Mouse (Mus musculus) olfactory bulb, adult 2 months (tissue): ENCODE results near the gene Fcgr4.
"Not testable (repeated sequence)": the region's sequence is repeated elsewhere in the genome, so short reads cannot be mapped to it uniquely, and the experiment has no call there.

Experiments used
- CTCF ChIP-seq: fragments of 200-500 bp; IDR thresholded peaks from 2 replicates; pipeline ENCODE4 v1.5.1; 2012; ENCODE audit warnings: low read depth, mild to moderate bottlenecking, low read length, moderate library complexity; ENCODE audit not compliant: insufficient read depth
- POLR2A ChIP-seq: fragments of 200-500 bp; IDR thresholded peaks from 2 replicates; pipeline ENCODE4 v1.6.1; 2012; ENCODE audit warnings: mild to moderate bottlenecking, low read depth, low read length, moderate library complexity; ENCODE audit not compliant: insufficient read depth

DNA sequence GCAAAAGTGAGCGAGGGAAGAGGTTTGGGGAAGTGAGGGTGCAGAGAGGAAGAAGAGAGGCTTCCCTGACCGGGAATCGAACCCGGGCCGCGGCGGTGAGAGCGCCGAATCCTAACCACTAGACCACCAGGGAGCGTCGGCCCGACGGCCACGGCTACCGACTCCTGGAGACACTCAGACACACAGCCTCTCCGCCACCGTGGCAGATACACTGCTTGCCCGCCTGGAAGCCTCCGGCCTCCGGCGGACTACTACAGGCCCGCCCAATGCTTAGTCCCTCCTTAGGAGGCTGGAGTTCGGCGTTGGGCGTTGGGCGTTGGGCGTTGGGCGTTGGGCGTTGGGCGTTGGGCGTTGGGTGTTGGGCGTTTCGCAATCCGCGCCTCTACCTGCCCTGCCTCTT is 60.6 kb downstream of the Fcgr4 start:
- TF ChIP-seq CTCF, POLR2A: not testable (repeated sequence)
